Mouse (Mus musculus): ENCODE measurements around the gene Arf1.
"Not testable (repeated sequence)": the region's sequence is repeated elsewhere in the genome, so short reads cannot be mapped to it uniquely, and the experiment has no call there.

The Arf1 gene

DNA sequence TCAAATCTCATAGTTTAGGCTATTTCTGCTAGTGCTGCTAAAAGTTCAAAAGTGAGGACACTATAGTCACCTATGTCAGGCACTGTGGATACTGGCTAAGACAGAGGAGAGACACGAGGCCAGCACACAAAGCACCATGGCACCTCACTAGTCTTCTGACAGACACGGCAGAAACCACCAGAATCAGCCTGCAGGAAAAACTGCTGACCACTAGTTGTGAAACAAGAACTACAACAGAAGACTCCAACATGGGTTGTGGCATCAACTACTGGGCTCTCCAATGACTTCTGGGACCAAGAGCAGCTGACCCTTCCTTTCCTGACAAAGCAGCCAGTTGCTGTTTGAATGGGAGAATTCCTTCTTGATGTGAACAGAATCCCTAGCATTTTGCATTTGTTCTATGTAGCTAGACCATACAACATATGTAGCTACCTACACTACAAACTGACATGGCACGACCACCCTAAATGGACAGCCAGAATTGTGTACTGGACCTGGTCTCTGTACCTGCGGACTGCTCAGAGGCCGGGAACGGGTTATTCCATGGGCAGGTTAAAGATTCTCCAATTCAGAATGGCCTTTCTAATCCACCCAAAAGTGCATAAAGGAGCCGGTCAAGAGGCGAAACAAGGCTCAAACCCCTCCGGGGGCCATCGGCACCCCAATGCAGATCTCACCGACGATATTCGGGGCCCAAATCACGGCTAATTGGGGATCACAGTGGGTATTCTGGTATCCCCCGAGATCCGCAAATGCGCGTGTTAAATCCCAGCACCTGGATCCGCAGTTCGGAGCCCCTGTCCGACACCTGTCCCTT is 1.1 kb downstream of the Arf1 start:
- DNase-seq (ENCODE audit: low spot score in 2 of 2) = no peak

DNA sequence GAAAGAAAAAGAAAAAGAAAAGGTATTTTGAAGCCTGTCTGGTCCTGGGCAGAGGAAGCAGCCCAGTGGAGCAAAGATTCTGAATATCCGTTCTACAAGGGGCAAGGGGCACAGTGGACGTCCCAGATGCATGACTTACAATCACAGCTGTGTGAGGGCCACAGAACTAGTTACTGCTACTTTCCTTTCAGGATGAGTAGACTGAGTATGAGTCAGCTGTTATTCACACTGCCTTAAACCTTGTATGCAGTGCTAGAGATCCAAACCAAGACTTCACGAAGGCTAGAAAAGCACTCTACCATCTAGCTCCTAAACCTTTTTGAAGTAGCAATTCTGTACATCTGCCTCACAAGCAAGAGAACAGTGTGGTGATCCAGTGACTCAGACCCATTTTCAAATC is 1.8 kb downstream of the Arf1 start:
- DNase-seq (ENCODE audit: low spot score in 2 of 2) = no peak

- DNase-seq (ENCODE audit: low spot score in 2 of 2) = no peak
These were observed 2.9 kb downstream of the Arf1 start for GRCm38 (mm10) chr11:59225167-59225566.

DNA sequence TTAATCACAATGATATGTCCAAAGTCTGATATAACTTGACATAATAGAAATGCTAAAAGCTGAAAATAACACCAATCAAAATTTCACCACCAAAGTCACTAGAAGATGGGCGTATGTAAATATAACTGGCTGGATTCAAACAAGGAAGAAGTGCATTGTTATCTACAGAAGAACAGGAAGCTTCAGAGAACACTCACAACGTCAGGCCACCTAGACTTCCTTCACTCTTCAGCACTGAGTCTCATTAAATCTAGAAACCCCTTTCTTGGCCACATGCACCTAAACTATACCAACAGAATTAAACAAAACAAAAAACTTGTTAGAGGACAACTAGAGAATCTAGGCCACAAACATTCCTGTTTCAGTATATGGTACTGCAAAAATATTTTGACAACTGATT is 3.6 kb downstream of the Arf1 start:
- DNase-seq (ENCODE audit: low spot score in 2 of 2) = no peak

- DNase-seq (ENCODE audit: low spot score in 2 of 2) = no peak
These were observed 4.0 kb downstream of the Arf1 start for GRCm38 (mm10) chr11:59224025-59224424.

GRCm38 (mm10) chr11:59222306-59222705 is 5.8 kb downstream of the Arf1 start:
- DNase-seq (ENCODE audit: low spot score in 2 of 2) = no peak

GRCm38 (mm10) chr11:59221604-59222003 is 6.5 kb downstream of the Arf1 start:
- DNase-seq (ENCODE audit: low spot score in 2 of 2) = no peak

GRCm38 (mm10) chr11:59219064-59219463 is 9.0 kb downstream of the Arf1 start:
- DNase-seq (ENCODE audit: low spot score in 2 of 2) = no peak

DNA sequence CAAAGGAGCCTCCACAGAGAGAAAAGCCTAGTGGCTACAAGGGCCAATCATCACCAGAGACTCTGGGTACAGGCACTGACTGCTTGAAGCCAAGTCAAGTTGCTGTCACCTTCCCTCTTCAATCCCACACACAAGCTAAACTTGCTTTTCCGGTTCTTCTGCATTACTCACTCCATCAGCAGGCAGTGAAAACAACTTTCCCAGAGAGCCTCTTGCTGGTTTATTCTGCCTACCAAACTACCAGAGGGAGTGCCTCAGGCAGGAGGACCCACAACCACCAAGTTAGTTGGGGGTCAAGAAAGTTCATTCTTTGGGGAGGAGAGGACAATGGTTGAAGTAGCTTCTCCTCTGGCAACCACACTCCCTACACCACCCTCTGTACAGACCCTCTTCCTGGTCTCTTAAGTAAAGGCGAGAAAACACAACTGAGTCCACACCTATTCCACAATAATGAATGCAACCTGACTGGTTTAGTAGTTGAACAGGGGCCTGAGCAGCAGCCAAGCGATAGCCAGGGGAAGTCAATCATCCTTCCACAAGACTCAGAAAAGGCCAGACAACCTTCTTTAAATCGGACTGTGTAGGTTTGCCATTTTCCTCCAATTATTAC is 9.6 kb downstream of the Arf1 start:
- DNase-seq (ENCODE audit: low spot score in 2 of 2) = no peak

GRCm38 (mm10) chr11:59216955-59217354 is 11.1 kb downstream of the Arf1 start:
- peak in 1 of 2 experiments; percentile 65 for DNase-seq (ENCODE audit: low spot score in 2 of 2)

GRCm38 (mm10) chr11:59212892-59213494 is 15.1 kb downstream of the Arf1 start:
- no peak for DNase-seq (ENCODE audit: low spot score in 2 of 2)

DNA sequence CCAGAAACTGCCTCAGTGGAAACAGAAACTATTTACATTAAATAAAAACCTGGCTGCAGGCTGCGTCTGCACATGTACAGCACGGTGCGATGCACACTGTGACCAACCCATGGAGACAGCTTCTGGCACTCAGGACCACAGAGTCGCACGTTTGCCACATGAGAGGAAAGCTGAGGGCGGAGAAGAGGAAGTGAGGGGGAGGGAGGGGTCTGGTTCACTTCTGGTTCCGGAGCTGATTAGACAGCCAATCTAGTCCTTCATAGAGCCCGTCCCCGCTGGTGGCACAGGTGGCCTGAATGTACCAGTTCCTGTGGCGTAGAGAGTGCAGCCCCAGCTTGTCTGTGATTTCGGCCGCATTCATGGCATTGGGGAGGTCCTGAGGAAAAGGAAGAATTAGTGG is 15.8 kb downstream of the Arf1 start:
- DNase-seq (ENCODE audit: low spot score in 2 of 2) = not testable (repeated sequence)

GRCm38 (mm10) chr11:59211561-59211960 is 16.5 kb downstream of the Arf1 start:
- DNase-seq (ENCODE audit: low spot score in 2 of 2) = not testable (repeated sequence)

- DNase-seq (ENCODE audit: low spot score in 2 of 2) = no peak
These were observed 18.1 kb downstream of the Arf1 start for GRCm38 (mm10) chr11:59210020-59210419.

- DNase-seq (ENCODE audit: low spot score in 2 of 2) = no peak
These were observed 18.5 kb downstream of the Arf1 start for GRCm38 (mm10) chr11:59209580-59209979.

DNA sequence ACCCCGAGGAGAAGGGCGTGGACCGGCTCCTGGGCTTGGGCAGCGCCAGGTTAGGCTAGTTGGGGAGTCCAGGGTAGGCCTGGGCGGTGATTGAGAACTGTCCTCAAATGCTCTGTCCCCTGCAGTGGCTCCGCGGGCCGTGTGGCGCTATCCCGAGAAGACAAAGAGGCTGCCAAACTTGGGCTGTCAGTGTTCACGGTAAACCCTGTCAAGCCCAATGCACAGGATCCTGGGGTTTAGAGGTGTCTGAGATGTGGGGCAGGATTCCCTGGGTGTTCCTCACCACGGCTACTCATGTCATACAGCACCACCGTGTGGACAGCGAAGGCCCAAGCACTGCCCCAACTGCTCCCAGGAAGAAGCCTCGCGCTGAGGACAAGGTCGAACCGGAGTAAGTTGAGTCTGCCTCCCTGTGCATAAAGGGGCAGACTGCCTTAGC is 19.0 kb downstream of the Arf1 start:
- DNase-seq (ENCODE audit: low spot score in 2 of 2) = peak; percentile 57 to 62

DNA sequence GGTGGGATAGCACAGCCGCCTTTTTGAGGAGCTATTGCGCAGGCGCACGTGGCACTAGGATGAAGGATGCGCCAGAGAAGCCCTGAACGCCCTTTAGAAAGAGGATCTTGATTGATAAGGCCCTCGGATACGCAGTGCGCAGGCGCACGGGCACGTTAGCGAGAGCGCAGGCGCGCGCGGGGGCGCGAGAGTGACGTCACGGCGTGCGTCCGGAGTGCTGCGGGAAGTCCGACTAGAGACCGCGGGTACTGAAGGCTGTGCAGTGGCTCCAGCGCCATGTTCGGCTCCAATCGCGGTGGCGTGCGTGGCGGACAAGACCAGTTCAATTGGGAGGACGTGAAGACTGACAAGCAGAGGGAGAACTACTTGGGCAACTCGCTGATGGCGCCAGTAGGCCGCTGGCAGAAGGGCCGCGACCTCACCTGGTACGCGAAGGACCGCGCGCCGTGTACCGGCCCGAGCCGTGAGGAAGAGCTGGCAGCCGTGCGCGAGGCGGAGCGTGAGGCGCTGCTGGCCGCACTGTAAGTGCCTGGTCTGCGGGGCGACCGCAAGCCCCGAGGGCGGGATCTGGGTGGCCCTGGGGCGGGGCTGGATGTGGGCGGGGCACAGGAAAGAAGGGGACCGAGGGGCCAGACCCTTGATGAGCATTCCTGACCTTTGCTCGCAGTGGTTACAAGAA is 19.8 kb downstream of the Arf1 start, which contains the start of gene 2310033P09Rik:
TSS of gene 2310033P09Rik (plus strand) at position 169 of the 679 bp plus-strand sequence.
- peak; percentile 95 for DNase-seq (ENCODE audit: low spot score in 2 of 2)

GRCm38 (mm10) chr11:59202081-59202995 is 25.7 kb downstream of the Arf1 start, which contains the start of gene Mrpl55:
TSS of gene Mrpl55 (plus strand) at chr11:59202486.
- DNase-seq (ENCODE audit: low spot score in 2 of 2) = peak; percentile 93 to 94

DNA sequence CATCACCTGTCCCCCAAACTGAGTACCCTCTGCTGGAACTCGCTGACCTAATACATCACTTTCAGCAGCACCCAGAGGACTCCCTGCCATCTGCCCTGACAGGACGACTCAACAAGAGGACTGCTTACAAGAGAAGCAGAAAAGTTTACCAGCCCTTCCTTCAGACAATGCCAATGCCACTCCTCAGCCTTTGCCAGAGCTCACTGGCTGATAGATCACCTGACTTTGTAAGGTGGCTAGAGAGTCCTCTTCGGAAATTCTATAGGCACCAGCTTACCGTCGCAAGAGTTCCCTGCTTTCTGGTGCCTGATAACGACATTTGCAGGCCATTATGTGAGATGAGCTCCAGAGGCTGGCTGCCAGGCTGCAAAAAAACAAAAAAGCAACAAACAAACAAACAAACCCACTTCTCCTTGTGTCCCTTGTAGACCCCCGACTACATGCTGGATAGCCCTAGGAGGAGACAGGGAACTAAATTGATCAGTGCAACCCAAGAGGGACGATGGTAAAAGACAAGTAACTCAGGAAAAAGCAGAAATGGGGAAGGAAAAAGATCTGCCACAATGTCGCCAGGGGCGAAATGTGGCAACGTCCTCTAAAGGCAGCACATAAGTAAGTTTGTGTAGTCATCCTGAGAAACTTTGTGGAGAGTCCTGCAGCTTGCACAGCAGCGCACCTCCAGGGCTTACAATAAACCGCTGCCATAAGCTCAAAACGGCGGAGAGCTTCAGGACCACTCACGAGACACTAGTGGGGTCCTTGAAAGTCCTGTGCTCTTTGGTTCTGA is 26.7 kb downstream of the Arf1 start:
- DNase-seq (ENCODE audit: low spot score in 2 of 2) = no peak

DNA sequence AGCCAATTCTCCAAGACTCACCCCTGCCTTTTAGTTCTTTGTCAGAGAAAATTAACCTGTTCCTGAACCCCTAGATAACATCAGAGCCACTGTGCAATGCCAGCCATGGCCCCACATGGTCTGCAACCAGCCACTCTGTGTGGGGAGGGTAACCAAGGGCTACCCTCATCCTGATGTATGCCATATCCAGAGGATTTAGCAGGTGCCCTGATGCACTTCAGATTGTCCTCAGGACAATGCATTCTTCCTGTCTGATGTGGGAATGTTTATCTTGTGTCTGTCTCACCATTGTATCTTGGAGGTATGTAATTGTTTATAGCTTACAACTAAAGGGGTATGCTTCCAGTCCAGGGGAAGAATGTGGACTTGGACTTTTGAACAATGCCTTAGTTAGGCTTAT is 31.8 kb downstream of the Arf1 start:
- no peak for DNase-seq (ENCODE audit: low spot score in 2 of 2)

All from frontal cortex, postnatal 36 days (tissue).